Mouse (Mus musculus): ENCODE results near the gene Ccnq. TPM values are rescaled to one million over a fixed set of nuclear protein-coding genes. Genes with fewer than 3 reads are reported as not detected.

Gene Ccnq
- polyA plus RNA-seq, 1 experiment from 2014 or later, result 35.3 TPM

GRCm38 (mm10) chr11:78726366-78726765 lies 25.2 kb downstream of the Ccnq start:
- Histone ChIP-seq H3K4me2 (replicated peaks) (no peak overlapping the region), H3K9me3 (no peaks in the 10 kb centered on the region), H3K36me3 (no peaks in the 10 kb centered on the region), H3K27ac (no peak overlapping the region), H3K4me3 (no peak overlapping the region), H3K27me3 (replicated peaks) (no peaks in the 10 kb centered on the region), H3K4me1 (no peaks in the 10 kb centered on the region), H3K9ac (no peak overlapping the region)
- no peak for ATAC-seq (ENCODE audit: low FRiP score, low read depth)
- WGBS, result 82% methylated on average over 3 of the region's 3 CpGs

DNA sequence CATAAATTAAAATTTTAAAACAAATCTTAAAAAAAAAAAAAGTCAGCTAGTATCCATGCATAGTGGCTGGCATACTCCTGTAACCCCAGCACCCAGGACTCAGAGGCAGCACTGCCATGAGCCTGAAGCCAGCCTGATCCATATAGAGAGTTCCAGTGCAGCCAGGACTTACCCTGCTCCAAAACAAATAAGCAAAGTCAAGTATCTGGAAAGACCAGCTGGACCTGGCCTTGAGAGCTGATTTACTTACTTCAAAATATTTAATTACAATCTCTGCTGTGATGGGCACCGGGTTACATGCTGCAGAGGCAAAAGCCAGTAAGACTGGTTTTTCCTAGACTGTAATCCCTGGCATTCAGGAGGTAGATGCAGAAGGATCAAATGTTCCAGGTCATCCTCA lies 26.7 kb downstream of the Ccnq start:
- H3K9me3 ChIP-seq, result no peaks in the 10 kb centered on the region
- no peak overlapping the region for H3K4me3 ChIP-seq
- H3K4me2 ChIP-seq (replicated peaks), result no peak overlapping the region
- H3K4me1 ChIP-seq, result no peaks in the 10 kb centered on the region
- no peaks in the 10 kb centered on the region for H3K36me3 ChIP-seq
- H3K9ac ChIP-seq, result no peak overlapping the region
- no peaks in the 10 kb centered on the region for H3K27me3 ChIP-seq (replicated peaks)
- 86% methylated on average over 1 of the region's 1 CpGs for WGBS
- H3K27ac ChIP-seq, result no peak overlapping the region
- no peak for ATAC-seq (ENCODE audit: low FRiP score, low read depth)

GRCm38 (mm10) chr11:78721419-78721818 lies 30.1 kb downstream of the Ccnq start:
- Histone ChIP-seq H3K9ac (no peak overlapping the region), H3K4me1 (no peaks in the 10 kb centered on the region), H3K27me3 (replicated peaks) (no peaks in the 10 kb centered on the region), H3K36me3 (no peaks in the 10 kb centered on the region), H3K4me2 (replicated peaks) (no peak overlapping the region), H3K27ac (no peak overlapping the region), H3K4me3 (no peak overlapping the region), H3K9me3 (no peaks in the 10 kb centered on the region)
- no peak for ATAC-seq (ENCODE audit: low FRiP score, low read depth)
- 94% methylated on average over 2 of the region's 2 CpGs for whole genome bisulfite sequencing

DNA sequence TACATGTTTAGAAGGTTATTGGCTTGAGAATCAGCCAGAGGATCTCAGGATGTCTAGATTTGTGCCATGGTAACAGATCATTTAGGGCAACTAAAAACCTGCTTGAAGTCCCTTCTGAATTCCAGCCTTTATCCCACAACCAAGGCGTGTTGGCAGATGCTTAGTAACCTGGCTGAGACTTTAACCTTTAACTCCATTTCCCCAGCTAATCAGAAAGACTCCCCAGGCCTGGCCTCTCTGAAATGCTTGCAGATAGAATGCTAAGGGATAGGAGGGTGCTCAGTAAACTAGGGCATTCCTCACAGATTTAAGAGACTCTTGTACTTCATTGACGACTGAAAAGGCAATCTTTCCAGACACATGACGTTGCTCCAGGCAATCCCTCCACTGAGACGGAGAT lies 33.9 kb downstream of the Ccnq start:
- H3K4me3 ChIP-seq, result no peak overlapping the region
- no peak for ATAC-seq (ENCODE audit: low FRiP score, low read depth)
- no peak overlapping the region for H3K27ac ChIP-seq
- H3K27me3 ChIP-seq (replicated peaks), result no peaks in the 10 kb centered on the region
- no peak overlapping the region for H3K9ac ChIP-seq
- H3K36me3 ChIP-seq, result no peaks in the 10 kb centered on the region
- WGBS, result 68% methylated on average over 4 of the region's 4 CpGs
- H3K4me2 ChIP-seq (replicated peaks), result no peak overlapping the region
- H3K9me3 ChIP-seq, result no peaks in the 10 kb centered on the region
- H3K4me1 ChIP-seq, result no peaks in the 10 kb centered on the region

GRCm38 (mm10) chr11:78708642-78709041 lies 42.9 kb downstream of the Ccnq start:
- Histone ChIP-seq H3K9me3 (no peaks in the 10 kb centered on the region), H3K27me3 (replicated peaks) (no peaks in the 10 kb centered on the region), H3K4me3 (no peak overlapping the region), H3K36me3 (no peaks in the 10 kb centered on the region), H3K9ac (no peak overlapping the region), H3K4me2 (replicated peaks) (no peak overlapping the region), H3K27ac (no peak overlapping the region), H3K4me1 (no peaks in the 10 kb centered on the region)
- no peak for ATAC-seq (ENCODE audit: low FRiP score, low read depth)
- 79% methylated on average over 2 of the region's 2 CpGs for WGBS

DNA sequence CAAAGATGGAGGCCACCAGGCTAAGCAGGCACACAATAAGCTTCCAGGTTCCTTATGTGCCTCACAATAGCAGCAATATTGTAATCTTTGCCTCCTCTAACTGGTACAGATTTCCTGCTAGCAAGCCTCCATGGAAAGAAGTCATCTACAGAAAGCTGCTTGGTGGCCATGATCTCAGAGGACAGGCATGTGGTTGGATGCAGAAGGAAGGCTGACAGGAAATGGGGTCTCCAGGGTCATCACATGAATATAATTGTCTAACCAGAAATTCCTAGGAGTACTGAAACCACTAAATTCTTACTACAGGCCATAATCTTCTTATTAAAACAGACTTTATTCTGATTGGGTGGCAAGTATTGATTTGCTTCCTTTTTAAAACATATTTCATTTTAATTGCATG lies 45.5 kb downstream of the Ccnq start:
- Histone ChIP-seq H3K4me3 (no peak overlapping the region), H3K27ac (no peak overlapping the region), H3K27me3 (replicated peaks) (no peaks in the 10 kb centered on the region), H3K9me3 (no peaks in the 10 kb centered on the region), H3K4me2 (replicated peaks) (no peak overlapping the region), H3K36me3 (no peaks in the 10 kb centered on the region), H3K4me1 (no peaks in the 10 kb centered on the region), H3K9ac (no peak overlapping the region)
- no peak for ATAC-seq (ENCODE audit: low FRiP score, low read depth)

GRCm38 (mm10) chr11:78703085-78703484 lies 48.4 kb downstream of the Ccnq start:
- Histone ChIP-seq H3K9ac (no peak overlapping the region), H3K4me3 (no peak overlapping the region), H3K4me2 (replicated peaks) (no peak overlapping the region), H3K27me3 (replicated peaks) (no peaks in the 10 kb centered on the region), H3K9me3 (no peaks in the 10 kb centered on the region), H3K36me3 (no peaks in the 10 kb centered on the region), H3K27ac (no peak overlapping the region), H3K4me1 (no peaks in the 10 kb centered on the region)
- WGBS, result 84% methylated on average over 5 of the region's 5 CpGs
- no peak for ATAC-seq (ENCODE audit: low FRiP score, low read depth)

- Histone ChIP-seq H3K27me3 (replicated peaks) (no peaks in the 10 kb centered on the region), H3K9me3 (no peaks in the 10 kb centered on the region), H3K4me2 (replicated peaks) (no peak overlapping the region), H3K9ac (no peak overlapping the region), H3K4me1 (no peaks in the 10 kb centered on the region), H3K4me3 (no peak overlapping the region), H3K27ac (no peak overlapping the region), H3K36me3 (no peaks in the 10 kb centered on the region)
- 75% methylated on average over 3 of the region's 3 CpGs for WGBS
- ATAC-seq (ENCODE audit: low FRiP score, low read depth), result no peak
Observed at GRCm38 (mm10) chr11:78702319-78702718, 49.2 kb downstream of the Ccnq start.

Small RNA genes lying within 50 kb of the gene (microRNA-seq; reads per million reads assigned to microRNA genes)
- not detected for gene Gm23840

Other genes with a start within 250 kb of the Ccnq start
- not detected in 2 replicates for gene Sebox, start 248.3 kb downstream of the Ccnq start, polyA plus RNA-seq (2016; fragmentation: Nextera tagmentation; extraction: Ambion mirVana)
- 88.4 and 93.1 TPM in 2 replicates for gene Tmem199, start 239.6 kb downstream of the Ccnq start, polyA plus RNA-seq (2016; fragmentation: Nextera tagmentation; extraction: Ambion mirVana)
- 184 and 186 TPM in 2 replicates for gene Poldip2, start 239.5 kb downstream of the Ccnq start, polyA plus RNA-seq (2016; fragmentation: Nextera tagmentation; extraction: Ambion mirVana)
- 53.5 and 58.0 TPM in 2 replicates for gene Tnfaip1, start 215.4 kb downstream of the Ccnq start, polyA plus RNA-seq (2016; fragmentation: Nextera tagmentation; extraction: Ambion mirVana)
- 102 and 110 TPM in 2 replicates for gene Ift20, start 215.4 kb downstream of the Ccnq start, polyA plus RNA-seq (2016; fragmentation: Nextera tagmentation; extraction: Ambion mirVana)
- 39.5 and 40.7 TPM in 2 replicates for gene Tmem97, start 201.0 kb downstream of the Ccnq start, polyA plus RNA-seq (2016; fragmentation: Nextera tagmentation; extraction: Ambion mirVana)
- 24.7 and 28.2 TPM in 2 replicates for gene Nlk, start 54.4 kb downstream of the Ccnq start, polyA plus RNA-seq (2016; fragmentation: Nextera tagmentation; extraction: Ambion mirVana)
- 22.0 and 22.9 TPM in 2 replicates for gene Lyrm9, start 74.9 kb upstream of the Ccnq start, polyA plus RNA-seq (2016; fragmentation: Nextera tagmentation; extraction: Ambion mirVana)
- 0.56 and 1.2 TPM in 2 replicates for gene Nos2, start 169.1 kb upstream of the Ccnq start, polyA plus RNA-seq (2016; fragmentation: Nextera tagmentation; extraction: Ambion mirVana)
- 7.9 and 10.3 TPM in 2 replicates for gene Lgals9, start 233.2 kb upstream of the Ccnq start, polyA plus RNA-seq (2016; fragmentation: Nextera tagmentation; extraction: Ambion mirVana)